Mouse (Mus musculus) intestine, postnatal 0 days (tissue): ENCODE measurements around the gene H2-T22. TPM values are rescaled to one million over a fixed set of nuclear protein-coding genes. Genes with fewer than 3 reads are reported as not detected.

ENCODE experiments used
- ATAC-seq: fragments of 200-750 bp; cut with Nextera tagmentation; 2 replicates; pipeline ENCODE4 v1.8.0; 2017; ENCODE audit warnings: mild to moderate bottlenecking, moderate TSS enrichment, moderate library complexity
- H3K27ac ChIP-seq: fragments of 300-500 bp; sonication (generic); 2 replicates; pipeline ENCODE4 v1.5.1; 2014; ENCODE audit warnings: mild to moderate bottlenecking, low read depth, low read length, moderate library complexity
- H3K27me3 ChIP-seq: fragments of 300-500 bp; sonication (generic); replicated peaks from 2 replicates; pipeline ENCODE4 v1.6.1; 2014; ENCODE audit warnings: low read length, mixed read lengths; ENCODE audit not compliant: control insufficient read depth, insufficient read depth
- H3K36me3 ChIP-seq: fragments of 300-500 bp; sonication (generic); 2 replicates; pipeline ENCODE4 v1.6.1; 2014; ENCODE audit warnings: mild to moderate bottlenecking, moderate library complexity; ENCODE audit not compliant: control insufficient read depth, insufficient read depth
- H3K4me1 ChIP-seq: fragments of 300-500 bp; sonication (generic); replicated peaks from 2 replicates; pipeline ENCODE4 v1.6.1; 2014; ENCODE audit warnings: antibody characterized with exemption, low read length, mixed read lengths; ENCODE audit not compliant: control insufficient read depth, insufficient read depth
- H3K4me2 ChIP-seq: fragments of 300-500 bp; sonication (generic); replicated peaks from 2 replicates; pipeline ENCODE4 v1.6.1; 2014; ENCODE audit warnings: low read depth, mild to moderate bottlenecking, moderate library complexity
- H3K4me3 ChIP-seq: fragments of 300-500 bp; sonication (generic); 2 replicates; pipeline ENCODE4 v1.5.1; 2014; ENCODE audit warnings: low read depth, low read length
- H3K9ac ChIP-seq: fragments of 300-500 bp; sonication (generic); 2 replicates; pipeline ENCODE4 v1.6.1; 2014; ENCODE audit warnings: mild to moderate bottlenecking, low read depth, low read length
- H3K9me3 ChIP-seq: fragments of 300-500 bp; sonication (generic); 2 replicates; pipeline ENCODE4 v1.6.1; 2016; ENCODE audit warnings: mixed run types; ENCODE audit not compliant: control insufficient read depth
- CTCF ChIP-seq: sonication (generic); IDR thresholded peaks from 2 replicates; pipeline ENCODE4 v1.5.1; 2016; ENCODE audit warnings: low read depth, mild to moderate bottlenecking, control low read depth, antibody characterized with exemption, moderate library complexity
- WGBS: fragments of 180-500 bp; shearing (Covaris S2); extraction: QIAGEN DNeasy Blood & Tissue Kit; methylation state at CpG from one replicate; pipeline ENCODE4 v1.1.7; 2014; 5-methylcytosine and 5-hydroxymethylcytosine counted together
- polyA plus RNA-seq: library from polyadenylated mRNA; unstranded; fragments of >200 nt; fragmentation: Nextera tagmentation; extraction: Ambion mirVana; gene quantifications from 2 replicates; pipeline ENCODE4 v1.2.1, GENCODE M21; 2015

The H2-T22 gene
- polyA plus RNA-seq, 1 experiment from 2014 or later = 21.2 TPM

GRCm38 (mm10) chr17:35999356-35999755 lies 43.2 kb downstream of the H2-T22 start:
- no peak overlapping the region for H3K4me2 ChIP-seq
- no peak for TF ChIP-seq CTCF
- no peaks in the 10 kb centered on the region for H3K36me3 ChIP-seq
- peaks cover 8% of the 10 kb centered on the region for H3K4me1 ChIP-seq
- no peak overlapping the region for H3K27ac ChIP-seq
- no peaks in the 10 kb centered on the region for H3K9me3 ChIP-seq
- no peaks in the 10 kb centered on the region for H3K27me3 ChIP-seq
- ATAC-seq = no peak
- WGBS = 84% methylated on average over 7 of the region's 7 CpGs
- H3K9ac ChIP-seq = no peak overlapping the region
- no peak overlapping the region for H3K4me3 ChIP-seq

DNA sequence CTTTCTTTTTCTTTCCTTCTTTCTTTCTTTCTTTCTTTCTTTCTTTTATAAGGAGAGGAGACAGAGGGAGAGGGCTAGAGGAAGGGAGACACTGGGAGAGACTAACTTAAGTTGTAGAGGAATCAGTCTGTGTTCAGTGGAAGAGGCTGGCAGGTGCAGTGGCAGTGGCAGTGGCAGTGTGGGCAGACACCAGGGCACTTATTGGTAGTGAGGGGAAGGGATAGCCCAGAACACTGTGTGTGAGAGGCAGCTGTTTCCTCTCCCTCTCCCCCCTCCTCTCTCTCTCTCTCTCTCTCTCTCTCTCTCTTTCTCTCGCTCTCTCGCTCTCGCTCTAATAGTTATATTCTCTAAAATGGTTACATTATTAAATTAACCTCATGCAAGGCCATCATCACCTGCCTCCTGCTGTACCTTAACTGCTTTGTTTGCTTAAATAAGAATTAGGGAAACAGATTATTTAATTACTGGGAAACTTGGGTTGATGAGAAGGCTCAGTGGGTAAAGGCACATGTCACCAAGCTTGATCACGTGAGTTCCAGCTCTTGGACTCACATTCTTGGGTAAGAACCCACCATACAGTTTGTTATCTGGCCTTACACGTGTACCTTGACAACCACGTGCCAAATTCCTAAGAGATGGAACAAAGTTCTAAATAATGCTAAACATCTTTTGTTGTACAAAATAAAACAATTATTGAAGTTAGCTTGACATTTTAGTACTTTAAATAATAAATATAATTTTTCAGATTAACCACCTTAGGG lies 43.8 kb downstream of the H2-T22 start:
- Histone ChIP-seq H3K9me3 (no peaks in the 10 kb centered on the region), H3K27me3 (no peaks in the 10 kb centered on the region), H3K4me3 (no peak overlapping the region), H3K4me2 (no peak overlapping the region), H3K4me1 (peaks cover 8% of the 10 kb centered on the region), H3K9ac (no peak overlapping the region), H3K27ac (no peak overlapping the region), H3K36me3 (no peaks in the 10 kb centered on the region)
- WGBS = 78% methylated on average over 6 of the region's 6 CpGs
- no peak for ATAC-seq
- no peak for TF ChIP-seq CTCF

- H3K27ac ChIP-seq = no peak overlapping the region
- H3K4me3 ChIP-seq = no peak overlapping the region
- peaks cover 8% of the 10 kb centered on the region for H3K4me1 ChIP-seq
- no peak for ATAC-seq
- 0 out of 2 replicates have a peak overlapping the region, but pooled peaks have one; percentile 17 for H3K4me2 ChIP-seq
- H3K27me3 ChIP-seq = no peaks in the 10 kb centered on the region
- no peak overlapping the region for H3K9ac ChIP-seq
- H3K9me3 ChIP-seq = no peaks in the 10 kb centered on the region
- H3K36me3 ChIP-seq = no peaks in the 10 kb centered on the region
- no peak for TF ChIP-seq CTCF
- WGBS = 48% methylated on average over 12 of the region's 12 CpGs
Measured at GRCm38 (mm10) chr17:35997713-35998510, 44.6 kb downstream of the H2-T22 start.

DNA sequence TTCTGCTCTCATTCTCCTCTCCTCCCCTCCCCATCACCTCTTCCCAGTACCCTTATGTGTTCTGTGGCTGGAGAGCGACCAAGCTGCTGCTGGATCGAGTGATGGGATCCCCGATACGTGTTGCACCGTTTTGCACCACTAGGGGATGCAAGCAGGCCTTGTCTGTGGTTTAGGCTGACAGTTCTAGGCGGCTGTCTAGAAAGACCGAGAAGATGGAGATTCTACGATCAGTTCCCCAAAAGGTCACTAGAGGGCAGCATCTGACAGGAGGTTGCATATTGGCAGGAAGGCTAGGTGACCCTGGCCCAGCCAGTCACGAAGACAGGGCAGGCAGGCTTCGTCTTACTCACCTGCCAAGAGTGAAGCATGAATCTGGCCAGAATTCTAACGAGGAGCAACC lies 45.6 kb downstream of the H2-T22 start:
- WGBS = 3% methylated on average over 11 of the region's 11 CpGs
- peak; percentile 75 for ATAC-seq
- H3K4me1 ChIP-seq = peaks cover 8% of the 10 kb centered on the region
- no peak overlapping the region for H3K4me3 ChIP-seq
- peak; percentile 100 for TF ChIP-seq CTCF
- no peaks in the 10 kb centered on the region for H3K27me3 ChIP-seq
- no peak overlapping the region for H3K9ac ChIP-seq
- no peaks in the 10 kb centered on the region for H3K36me3 ChIP-seq
- H3K9me3 ChIP-seq = no peaks in the 10 kb centered on the region
- no peak overlapping the region for H3K27ac ChIP-seq
- 0 out of 2 replicates have a peak overlapping the region, but pooled peaks have one; percentile 13 for H3K4me2 ChIP-seq

GRCm38 (mm10) chr17:35994879-35995240 lies 47.7 kb downstream of the H2-T22 start:
- Histone ChIP-seq H3K4me2 (peak overlapping the region; percentile 60), H3K36me3 (no peaks in the 10 kb centered on the region), H3K9ac (peak overlapping the region; percentile 51; the same call in 1 of the 2 replicates), H3K4me3 (peak overlapping the region; percentile 42), H3K27me3 (no peaks in the 10 kb centered on the region), H3K4me1 (peaks cover 8% of the 10 kb centered on the region), H3K27ac (no peak overlapping the region), H3K9me3 (no peaks in the 10 kb centered on the region)
- ATAC-seq = no peak
- TF ChIP-seq CTCF = no peak
- 3% methylated on average over 14 of the region's 14 CpGs for WGBS

GRCm38 (mm10) chr17:35994175-35994878 lies 48.2 kb downstream of the H2-T22 start:
- TF ChIP-seq CTCF = no peak
- Histone ChIP-seq H3K36me3 (no peaks in the 10 kb centered on the region), H3K9me3 (no peaks in the 10 kb centered on the region), H3K9ac (peak overlapping the region; percentile 51; the same call in 1 of the 2 replicates), H3K27me3 (no peaks in the 10 kb centered on the region), H3K27ac (peak overlapping the region; percentile 52; the same call in 1 of the 2 replicates), H3K4me2 (peak overlapping the region; percentile 60), H3K4me1 (peaks cover 8% of the 10 kb centered on the region), H3K4me3 (peak overlapping the region; percentile 42)
- 3% methylated on average over 31 of the region's 31 CpGs for WGBS
- ATAC-seq = peak; percentile 27
